Mouse (Mus musculus) MEL (cell line): ENCODE results near the gene Map3k4. TPM values are rescaled to one million over a fixed set of nuclear protein-coding genes. Genes with fewer than 3 reads are reported as not detected.
A peak's percentile ranks its signal among the peaks of the same experiment; 100 is the strongest.

ENCODE experiments used
- DNase-seq: peaks from one replicate; pipeline ENCODE4 v3.0.0; 2011; ENCODE audit warnings: low read depth, low spot score
- H3K27ac ChIP-seq: 2 replicates; pipeline ENCODE4 v1.5.1; 2012; ENCODE audit warnings: low read depth, mild to moderate bottlenecking, control low read depth, low read length, moderate library complexity; ENCODE audit not compliant: control insufficient read depth
- H3K27me3 ChIP-seq, 2 experiments: fragments of 150-350 bp in 1 of 2; sonication (generic) in 1 of 2; 2 replicates each; pipeline ENCODE4 v1.6.1; 2012; ENCODE audit warnings: low read length in 2 of 2, mild to moderate bottlenecking in 2 of 2, improper control_type of control experiment in 1 of 2, moderate library complexity in 1 of 2; ENCODE audit not compliant: insufficient read depth in 2 of 2, control insufficient read depth in 1 of 2
- H3K36me3 ChIP-seq, 2 experiments: 2 replicates each; pipeline ENCODE4 v1.6.1; 2012 to 2014; ENCODE audit warnings: low read length in 2 of 2, improper control_type of control experiment in 1 of 2, inconsistent platforms in 1 of 2, mild to moderate bottlenecking in 1 of 2; ENCODE audit not compliant: insufficient read depth in 2 of 2, control insufficient read depth in 1 of 2
- H3K4me1 ChIP-seq, 2 experiments: fragments of 150-350 bp in 1 of 2; sonication (generic) in 1 of 2; 2 replicates each; pipeline ENCODE4 v1.6.1; 2012; ENCODE audit warnings: low read length in 2 of 2, improper control_type of control experiment in 1 of 2, mild to moderate bottlenecking in 1 of 2; ENCODE audit not compliant: insufficient read depth in 2 of 2, control insufficient read depth in 1 of 2
- H3K4me3 ChIP-seq, 2 experiments: fragments of 150-350 bp in 1 of 2; sonication (generic) in 1 of 2; 2 replicates each; pipeline ENCODE4 v1.5.1; 2012; ENCODE audit warnings: low read depth in 2 of 2, low read length in 2 of 2, mild to moderate bottlenecking in 2 of 2, moderate library complexity in 2 of 2, control low read depth in 1 of 2, improper control_type of control experiment in 1 of 2; ENCODE audit not compliant: control insufficient read depth in 1 of 2, insufficient read depth in 1 of 2
- H3K79me2 ChIP-seq: 2 replicates; pipeline ENCODE4 v1.6.1; 2012; ENCODE audit warnings: mild to moderate bottlenecking, low read length, moderate library complexity; ENCODE audit not compliant: control insufficient read depth, poor library complexity, insufficient read depth
- H3K9ac ChIP-seq: 2 replicates; pipeline ENCODE4 v1.6.1; 2012; ENCODE audit warnings: low read depth, mild to moderate bottlenecking, control low read depth, low read length, moderate library complexity; ENCODE audit not compliant: control insufficient read depth, poor library complexity, severe bottlenecking
- H3K9me3 ChIP-seq: fragments of 150-350 bp; sonication (generic); replicated peaks from 2 replicates; pipeline ENCODE4 v1.6.1; 2012; ENCODE audit warnings: mild to moderate bottlenecking, low read length, improper control_type of control experiment, moderate library complexity; ENCODE audit not compliant: insufficient read depth
- BHLHE40 ChIP-seq: IDR thresholded peaks from 2 replicates; pipeline ENCODE4 v1.6.1; 2012; ENCODE audit warnings: low read depth, mild to moderate bottlenecking, inconsistent platforms, low read length, improper control_type of control experiment, borderline replicate concordance
- CHD2 ChIP-seq: IDR thresholded peaks from 2 replicates; pipeline ENCODE4 v1.6.1; 2011; ENCODE audit warnings: low read length, improper control_type of control experiment
- GATA1 ChIP-seq: IDR thresholded peaks from 2 replicates; pipeline ENCODE4 v1.6.1; 2011; ENCODE audit warnings: low read depth, low read length, improper control_type of control experiment
- HCFC1 ChIP-seq: IDR thresholded peaks from 2 replicates; pipeline ENCODE4 v1.6.1; 2012; ENCODE audit warnings: low read depth, mild to moderate bottlenecking, inconsistent platforms, low read length, improper control_type of control experiment, moderate library complexity
- MEF2A ChIP-seq: IDR thresholded peaks from 2 replicates; pipeline ENCODE4 v1.6.1; 2014; ENCODE audit warnings: low read depth, mild to moderate bottlenecking, inconsistent platforms, low read length, improper control_type of control experiment; ENCODE audit not compliant: poor library complexity, insufficient replicate concordance, severe bottlenecking; ENCODE audit errors: extremely low read depth
- MXI1 ChIP-seq: IDR thresholded peaks from 2 replicates; pipeline ENCODE4 v1.6.1; 2011; ENCODE audit warnings: mild to moderate bottlenecking, low read depth, low read length, improper control_type of control experiment
- TBP ChIP-seq: IDR thresholded peaks from 2 replicates; pipeline ENCODE4 v1.8.0; 2011; ENCODE audit warnings: low read depth, low read length, improper control_type of control experiment
- USF1 ChIP-seq: IDR thresholded peaks from 2 replicates; pipeline ENCODE4 v1.6.1; 2014; ENCODE audit warnings: low read depth, mild to moderate bottlenecking, inconsistent platforms, low read length, improper control_type of control experiment, moderate library complexity
- polyA plus RNA-seq, 2 experiments: library from polyadenylated mRNA; stranded (reverse) in 1 of 2; unstranded in 1 of 2; fragments of >175 nt in 1 of 2; fragments of >200 nt in 1 of 2; gene quantifications; 2 replicates each; pipeline versions ENCODE4 v1.2.1 to v1.2.4; 2012; ENCODE audit warnings: low replicate concordance in 2 of 2, low read depth in 1 of 2; ENCODE audit not compliant: insufficient read length in 2 of 2, insufficient read depth in 1 of 2, missing spikeins in 1 of 2
- total RNA-seq: library from RNA; depleted of rRNA; stranded (reverse); fragments of 300-350 nt; gene quantifications from 2 replicates; pipeline ENCODE4 v1.2.3, GENCODE M21; 2012

Gene Map3k4
- total and polyA plus RNA-seq, 3 experiments = 18.0 to 20.4 TPM; not detected in 1

GRCm38 (mm10) chr17:12327847-12328518, 9.4 kb upstream of the Map3k4 start:
- Histone ChIP-seq H3K4me3 (no peak overlapping the region), H3K36me3 (no peaks in the 10 kb centered on the region; a peak in 1 of 4 replicates), H3K79me2 (no peaks in the 10 kb centered on the region), H3K9ac (no peak overlapping the region), H3K27me3 (no peaks in the 10 kb centered on the region), H3K27ac (no peak overlapping the region), H3K9me3 (no peaks in the 10 kb centered on the region), H3K4me1 (peaks cover 3 to 11% of the 10 kb centered on the region in 2 experiments; a peak in 3 of 4 replicates)
- no peak for TF ChIP-seq MEF2A
- peak; percentile 71 for TF ChIP-seq USF1
- DNase-seq = peak; percentile 60

GRCm38 (mm10) chr17:12319786-12320185, 1.2 kb upstream of the Map3k4 start:
- peak; percentile 21; the same call in 1 of the 2 replicates for TF ChIP-seq GATA1
- no peak for TF ChIP-seq BHLHE40
- Histone ChIP-seq H3K9me3 (no peaks in the 10 kb centered on the region), H3K4me1 (peaks cover 4 to 14% of the 10 kb centered on the region in 2 experiments; a peak in 3 of 4 replicates), H3K79me2 (peaks cover 9% of the 10 kb centered on the region), H3K9ac (no peak overlapping the region), H3K36me3 (peaks cover 0 to 11% of the 10 kb centered on the region in 2 experiments; a peak in 2 of 4 replicates), H3K27ac (no peak overlapping the region; the same call in 1 of the 2 replicates), H3K27me3 (no peaks in the 10 kb centered on the region), H3K4me3 (0 out of 4 replicates have a peak overlapping the region, but pooled peaks of 1 of the 2 experiments have one; percentile 16)
- peak; percentile 62 for DNase-seq

- DNase-seq = peak; percentile 58
- Histone ChIP-seq H3K79me2 (peaks cover 9% of the 10 kb centered on the region), H3K27me3 (no peaks in the 10 kb centered on the region), H3K27ac (peak overlapping the region; percentile 15; the same call in 1 of the 2 replicates), H3K9ac (peak overlapping the region; percentile 79), H3K4me3 (peak overlapping the region; percentile 90 to 91), H3K9me3 (no peaks in the 10 kb centered on the region), H3K36me3 (peaks cover 0 to 11% of the 10 kb centered on the region in 2 experiments; a peak in 2 of 4 replicates), H3K4me1 (peaks cover 4 to 16% of the 10 kb centered on the region in 2 experiments; a peak in 3 of 4 replicates)
- TF ChIP-seq TBP (no peak), HCFC1 (no peak), MEF2A (no peak), CHD2 (no peak), MXI1 (0 out of 2 replicates have a peak, but pooled peaks have one; percentile 43)
These were observed 493 bp downstream of the Map3k4 start for GRCm38 (mm10) chr17:12317954-12318651.
